Mouse (Mus musculus) liver, adult (tissue): ENCODE results near the gene Olfr92.

Experiments used
- GATA4 ChIP-seq: IDR thresholded peaks from 2 replicates; pipeline ENCODE4 v1.6.1; 2014; ENCODE audit warnings: mild to moderate bottlenecking, low read length; ENCODE audit not compliant: insufficient replicate concordance

The Olfr92 gene

DNA sequence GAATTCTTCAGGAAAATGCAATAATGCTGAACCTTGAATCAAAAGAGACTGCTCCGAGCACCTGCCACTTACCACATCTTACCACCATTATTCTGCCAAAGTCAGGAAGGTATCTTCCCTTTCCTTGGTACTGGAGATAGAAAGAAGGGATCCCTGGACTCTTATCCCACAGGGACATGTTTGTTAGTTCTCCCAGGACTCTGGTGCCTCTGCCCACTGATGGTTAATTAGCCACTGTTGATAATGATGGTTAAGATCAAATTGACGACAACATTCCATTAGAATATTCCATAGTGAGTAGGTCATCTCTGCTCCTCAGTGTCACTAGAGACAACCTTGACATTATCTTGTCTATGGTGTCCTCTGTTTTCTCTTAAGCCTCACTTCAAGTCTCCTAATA is at the start of gene Olfr92:
Gene Olfr92 (minus strand): TSS at position 101 of the 400 bp plus-strand sequence.
- TF ChIP-seq GATA4: no peak

DNA sequence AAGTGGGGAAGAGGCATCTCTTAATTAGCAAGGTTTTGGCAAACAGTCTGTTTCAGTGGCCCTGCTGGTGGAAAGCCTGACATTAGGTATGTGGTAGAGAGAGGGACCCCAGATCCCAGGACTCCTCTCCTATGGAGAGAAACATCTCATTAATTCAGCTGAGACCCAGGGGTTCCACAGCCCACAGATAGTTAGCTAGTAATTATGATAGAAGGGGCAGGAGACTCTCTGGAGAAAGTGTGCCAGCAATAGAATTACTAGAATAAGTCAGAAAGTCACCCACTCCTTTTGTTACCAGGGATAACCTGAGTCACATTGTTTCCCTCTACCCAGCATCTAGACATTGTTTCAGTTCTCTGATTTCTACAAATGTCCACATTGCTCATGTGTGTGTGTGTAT is 41.5 kb upstream of the Olfr92 start, which contains the start of gene Olfr93:
Gene Olfr93 (minus strand): TSS at position 101 of the 400 bp plus-strand sequence.
- TF ChIP-seq GATA4: no peak

DNA sequence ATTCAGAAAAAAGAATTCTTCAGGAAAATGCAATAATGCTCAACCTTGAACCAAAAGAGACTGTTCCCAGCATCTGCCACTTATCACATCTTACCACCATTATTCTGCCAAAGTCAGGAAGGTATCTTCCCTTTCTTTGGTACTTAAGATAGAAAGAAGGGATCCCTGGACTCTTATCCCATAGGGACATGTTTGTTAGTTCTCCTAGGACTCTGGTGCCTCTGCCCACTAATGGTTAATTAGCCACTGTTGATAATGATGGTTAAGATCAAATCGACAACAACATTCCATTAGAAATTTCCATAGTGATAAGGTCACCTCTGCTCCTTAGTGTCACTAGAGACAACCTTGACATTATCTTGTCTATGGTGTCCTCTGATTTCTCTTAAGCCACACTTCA is 21.7 kb downstream of the Olfr92 start, which contains the start of gene Olfr91:
Gene Olfr91 (minus strand): TSS at position 101 of the 400 bp plus-strand sequence.
- no peak for TF ChIP-seq GATA4

DNA sequence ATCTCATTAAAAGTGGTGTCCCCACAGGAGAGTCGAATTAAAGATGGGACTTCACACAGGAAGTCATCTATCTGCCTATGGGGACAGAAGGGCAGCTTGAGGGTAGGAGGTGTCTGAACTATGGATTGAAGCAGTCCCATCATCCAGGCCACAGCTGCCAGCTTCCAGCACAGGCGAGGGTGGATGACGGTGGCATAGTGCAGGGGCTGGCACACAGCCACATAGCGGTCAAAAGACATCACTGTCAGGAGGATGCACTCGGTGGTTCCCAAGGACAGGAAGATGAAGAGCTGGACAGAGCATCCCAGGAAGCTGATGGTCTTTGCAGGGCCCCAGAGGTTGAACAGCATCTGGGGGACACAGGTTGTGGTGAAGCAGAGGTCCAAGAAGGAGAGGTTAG is 26.6 kb downstream of the Olfr92 start:
- no peak for TF ChIP-seq GATA4

DNA sequence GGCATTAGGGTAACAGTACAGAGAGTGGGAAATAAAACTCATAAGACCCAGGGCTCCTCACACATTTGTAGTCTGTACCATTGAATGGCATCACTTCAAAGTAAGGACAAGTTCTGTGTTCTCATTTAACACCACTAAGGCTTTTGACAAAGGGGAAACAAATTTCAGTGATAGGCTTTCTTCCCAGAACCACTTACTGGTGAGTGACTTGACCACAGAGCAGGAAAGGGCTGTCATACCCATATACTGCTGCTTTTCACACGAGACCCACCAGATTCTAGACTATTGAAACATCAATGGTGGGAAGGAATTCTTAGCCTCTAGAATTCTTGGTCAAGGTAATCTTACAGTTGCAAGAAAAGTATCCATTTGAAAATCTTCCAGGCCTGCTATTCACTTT is 27.7 kb downstream of the Olfr92 start:
- no peak for TF ChIP-seq GATA4

DNA sequence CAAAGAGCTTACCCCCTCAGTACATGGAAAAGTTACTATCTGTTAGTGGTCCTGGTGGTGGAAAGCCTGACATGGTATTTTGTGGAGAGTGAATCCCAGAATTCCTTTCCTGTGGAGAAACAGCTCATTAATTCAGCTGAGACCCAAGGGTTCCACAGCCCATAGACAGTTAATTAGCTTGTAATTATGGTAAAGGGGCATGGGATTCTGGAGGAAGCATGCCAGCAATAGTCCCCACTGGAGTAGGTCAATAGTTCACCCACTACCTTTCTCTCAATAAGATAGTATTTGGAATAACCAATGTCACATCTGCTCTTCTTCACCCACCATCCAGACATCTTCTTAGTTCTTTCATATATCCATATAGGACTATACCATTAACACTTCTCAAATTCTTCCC is 31.5 kb downstream of the Olfr92 start, which contains the start of gene Olfr90:
Gene Olfr90 (minus strand): TSS at position 101 of the 400 bp plus-strand sequence.
- TF ChIP-seq GATA4: no peak

DNA sequence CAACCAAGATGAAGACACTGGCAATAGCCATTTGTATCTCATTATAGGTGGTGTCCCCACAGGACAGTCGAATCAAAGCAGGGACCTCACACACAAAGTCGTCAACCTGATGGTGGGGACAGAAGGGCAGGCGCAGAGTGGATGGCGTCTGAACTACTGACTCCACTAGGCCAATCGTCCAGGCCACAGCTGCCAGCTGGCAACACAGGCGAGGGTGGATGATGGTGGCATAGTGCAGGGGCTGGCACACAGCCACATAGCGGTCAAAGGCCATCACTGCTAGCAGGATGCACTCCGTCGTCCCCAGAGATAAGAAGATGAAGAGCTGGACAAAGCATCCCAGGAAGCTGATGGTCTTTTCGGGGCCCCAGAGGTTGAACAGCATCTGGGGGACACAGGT is 34.3 kb downstream of the Olfr92 start:
- TF ChIP-seq GATA4: no peak; the same call in 1 of the 2 replicates

DNA sequence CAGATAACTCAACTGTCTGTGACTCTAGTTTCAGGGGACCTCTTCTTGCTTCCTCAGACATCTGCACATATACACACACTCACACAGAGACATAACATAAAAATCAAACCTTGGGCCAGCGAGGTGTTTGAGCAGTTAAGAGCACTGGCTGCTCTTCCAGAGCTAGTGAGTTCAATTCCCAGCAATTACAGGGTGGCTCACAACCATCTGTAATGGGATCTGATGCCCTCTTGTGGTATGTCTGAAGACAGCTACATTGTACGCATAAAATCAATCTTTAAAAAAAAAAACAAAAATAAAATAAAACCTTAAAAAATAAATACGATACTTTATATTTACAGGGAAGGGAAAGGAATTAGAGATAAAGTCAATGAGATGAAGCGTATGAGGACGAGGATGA is 35.3 kb downstream of the Olfr92 start:
- TF ChIP-seq GATA4: no peak

DNA sequence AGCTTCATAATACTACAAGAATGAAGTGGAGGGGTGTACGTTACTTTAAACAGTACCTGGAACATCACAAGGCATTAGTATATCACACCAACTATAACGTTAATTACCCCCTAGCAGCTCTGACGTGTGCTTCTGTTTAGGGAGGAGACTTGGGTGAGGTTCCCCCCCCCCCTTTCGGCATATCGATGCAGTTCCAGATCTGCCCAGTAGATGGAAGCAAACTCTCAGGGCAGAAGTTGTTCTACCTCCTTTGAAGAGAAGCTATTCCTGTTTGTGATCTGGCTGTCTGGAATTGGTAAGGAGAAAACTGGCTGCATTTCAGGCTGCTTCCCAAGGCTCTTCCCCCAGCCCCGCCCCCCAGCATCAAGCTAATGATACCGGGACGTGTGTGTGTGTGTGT is 36.6 kb downstream of the Olfr92 start:
- no peak for TF ChIP-seq GATA4

DNA sequence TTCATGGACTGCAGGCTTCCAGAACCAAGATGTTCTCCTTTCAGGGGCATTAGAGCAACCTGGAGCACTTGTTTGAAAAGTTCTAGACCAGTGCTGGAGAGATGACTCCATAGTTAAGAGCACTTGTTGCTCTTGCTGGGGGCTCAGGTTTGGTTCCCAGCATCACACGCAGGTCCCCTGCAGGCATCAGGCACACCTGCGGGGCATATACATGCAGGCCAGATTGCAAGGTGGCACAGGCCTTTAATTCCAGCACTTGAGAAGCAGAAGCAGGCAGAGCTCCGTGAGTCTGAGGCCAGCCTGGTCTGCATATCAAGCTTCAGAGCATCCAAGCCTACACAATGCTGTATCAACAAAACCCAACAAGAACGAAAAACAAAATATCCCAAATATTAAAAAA is 38.2 kb downstream of the Olfr92 start:
- no peak for TF ChIP-seq GATA4

DNA sequence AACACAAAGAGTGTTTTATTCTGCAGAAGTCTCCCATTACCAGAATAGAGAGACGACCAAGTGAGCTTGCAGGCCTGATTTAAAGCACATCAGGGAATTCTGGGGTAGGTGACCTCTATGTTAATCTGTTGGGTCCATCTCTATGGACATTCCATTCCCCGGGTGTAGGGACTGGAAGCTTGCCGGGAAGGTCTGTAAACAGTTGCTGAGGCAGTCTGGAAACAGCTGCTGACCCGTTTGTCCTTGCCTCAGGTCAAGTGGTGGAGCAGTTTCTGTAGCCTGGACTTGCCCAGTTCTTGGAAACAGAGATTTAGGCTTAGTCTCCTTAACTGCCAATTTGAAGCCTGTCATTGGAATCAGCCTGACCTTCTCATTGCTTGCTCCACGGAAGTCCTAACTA is 39.8 kb downstream of the Olfr92 start:
- TF ChIP-seq GATA4: no peak

DNA sequence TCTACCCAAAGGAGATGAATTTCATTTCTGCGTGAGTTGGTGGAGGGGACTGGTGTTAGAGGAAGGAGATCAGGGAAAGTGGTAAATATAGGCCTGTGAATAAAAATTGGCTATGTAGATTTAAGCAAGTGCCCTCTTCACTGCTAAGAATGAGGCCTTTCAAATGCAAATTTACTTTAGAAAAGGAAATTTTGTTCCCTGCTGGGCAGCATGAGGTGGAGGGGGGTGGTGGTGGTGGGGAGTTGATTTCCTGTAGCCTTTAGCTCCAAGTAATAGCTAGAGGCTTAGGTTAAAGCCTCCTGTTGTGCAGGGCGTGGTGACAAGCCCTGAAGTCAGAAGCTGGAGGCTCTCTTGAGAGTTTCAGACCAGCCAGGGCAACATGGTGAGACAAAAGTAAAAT is 40.9 kb downstream of the Olfr92 start:
- TF ChIP-seq GATA4: no peak

DNA sequence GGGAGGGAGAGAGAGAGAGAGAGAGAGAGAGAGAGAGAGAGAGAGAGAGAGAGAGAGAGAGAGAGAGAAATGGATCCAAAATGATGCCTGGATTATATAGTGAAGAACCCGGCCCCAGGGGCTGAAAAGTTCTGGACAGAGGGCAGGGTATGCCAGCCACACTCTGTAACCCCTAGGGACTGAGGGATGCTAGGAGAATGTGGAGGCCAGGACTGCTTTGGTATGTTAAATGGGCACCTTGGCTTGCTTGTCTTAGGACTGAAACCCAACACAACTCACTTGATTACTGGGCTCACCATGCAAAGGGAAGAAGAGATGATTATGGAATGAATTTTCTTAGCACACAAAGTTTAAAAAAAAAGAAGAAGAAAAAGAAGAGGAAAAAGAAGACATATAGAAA is 41.7 kb downstream of the Olfr92 start:
- no peak for TF ChIP-seq GATA4

DNA sequence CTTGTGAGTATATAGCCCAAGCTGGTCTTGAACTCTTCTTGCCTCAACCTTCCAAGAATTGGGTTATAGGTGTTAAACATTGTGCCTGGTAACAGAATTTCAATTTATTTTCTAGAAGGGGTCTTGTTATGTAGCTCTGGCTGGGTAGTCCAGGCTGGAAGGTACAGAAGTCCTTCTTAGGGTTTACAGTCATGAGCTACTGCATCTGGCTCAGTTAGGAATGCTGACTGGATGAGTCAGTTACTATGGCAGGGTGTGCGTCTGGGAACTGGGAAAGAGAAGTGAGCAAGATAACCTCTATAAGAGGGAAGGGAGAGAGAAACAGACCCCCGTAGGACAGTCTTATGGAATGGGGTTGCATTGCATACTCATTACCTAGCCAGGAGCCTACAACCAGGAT is 44.1 kb downstream of the Olfr92 start:
- TF ChIP-seq GATA4: no peak

DNA sequence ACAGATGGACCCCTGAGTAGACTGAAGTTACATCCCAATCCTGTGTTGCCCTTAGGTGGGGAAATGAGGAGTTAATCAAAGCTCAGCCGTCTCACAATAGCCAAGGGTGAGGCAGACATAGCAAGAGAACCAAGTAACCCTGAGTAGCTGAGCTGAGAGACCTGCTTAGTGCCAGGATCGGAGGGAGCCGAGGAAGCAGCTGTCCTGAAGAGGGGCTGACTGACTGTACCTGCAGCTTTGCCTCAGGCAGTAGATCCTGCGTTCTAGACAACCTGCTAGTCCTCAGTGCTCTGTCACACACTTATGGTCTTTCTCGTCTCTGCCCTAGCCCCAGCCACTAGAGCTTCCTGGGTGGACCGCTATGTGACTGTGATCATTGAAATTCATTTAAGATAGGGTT is 44.7 kb downstream of the Olfr92 start:
- TF ChIP-seq GATA4: no peak

DNA sequence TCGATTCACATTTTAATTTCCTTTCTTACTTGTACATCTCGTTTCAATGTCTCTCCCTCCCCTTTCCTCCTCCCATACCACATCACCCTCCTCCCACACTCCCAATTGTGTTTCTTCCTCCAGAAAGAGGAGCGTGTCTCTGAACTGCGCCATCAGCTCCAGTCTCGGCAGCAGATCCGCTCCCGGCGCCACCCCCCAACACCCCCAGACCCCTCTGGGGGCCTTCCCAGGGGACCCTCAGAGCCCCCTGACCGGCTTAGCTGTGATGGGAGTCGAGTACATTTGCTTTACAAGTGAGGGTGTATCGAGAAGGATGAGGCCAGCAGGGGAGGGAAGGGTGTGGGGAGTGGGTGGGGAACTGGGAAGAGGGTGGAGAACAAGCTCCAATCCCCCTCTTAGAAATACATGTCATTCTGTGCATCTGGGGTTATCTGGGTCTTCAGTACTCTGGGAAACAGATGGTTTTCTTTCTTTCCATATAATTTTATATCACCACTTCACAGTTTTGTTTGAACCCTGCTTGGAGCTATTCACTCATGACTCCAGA is 47.1 kb downstream of the Olfr92 start:
- no peak for TF ChIP-seq GATA4

DNA sequence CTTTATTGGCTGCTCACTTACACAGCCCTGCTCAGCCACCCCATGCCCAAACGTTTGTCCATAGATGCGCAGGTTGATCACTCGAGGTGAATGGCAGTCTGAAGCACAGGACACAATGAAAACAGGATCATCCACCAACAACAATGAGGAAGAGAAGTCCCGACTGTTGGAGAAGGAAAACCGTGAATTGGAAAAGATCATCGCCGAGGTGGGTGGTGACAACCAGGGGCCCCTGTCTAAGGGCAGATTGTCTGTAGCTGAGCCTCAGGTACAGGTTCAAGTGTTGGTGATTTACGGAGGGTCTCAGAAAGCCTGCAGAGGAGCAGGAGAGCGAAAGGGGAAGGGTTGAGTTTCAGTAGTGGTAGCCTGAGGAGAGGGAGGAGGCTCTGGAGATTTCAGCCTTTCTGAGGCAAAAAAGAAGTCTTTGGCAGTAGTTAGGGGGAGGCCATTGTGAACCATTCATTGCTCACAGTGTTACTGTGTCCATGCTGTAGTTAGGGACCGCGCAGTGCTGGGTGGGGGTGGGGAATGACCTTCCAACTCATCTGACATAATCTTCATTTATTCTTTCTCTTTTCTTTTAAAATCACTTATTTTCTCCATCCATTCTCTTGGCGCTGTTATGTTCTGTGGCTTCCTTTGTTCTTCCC is 47.7 kb downstream of the Olfr92 start:
- no peak for TF ChIP-seq GATA4
